Mouse (Mus musculus) E14TG2a.4 (cell line): ENCODE measurements at regions not wholly inside any gene's neighbourhood (a gene's known extent, or its start where the extent isn't known, plus 50 kb on each side); places are given as distances from the start of the nearest gene placed in this dataset.
"Not testable (repeated sequence)": the region's sequence is repeated elsewhere in the genome, so short reads cannot be mapped to it uniquely, and the experiment has no call there.

Source experiments
- CTCF ChIP-seq: conservative IDR thresholded peaks from 2 replicates; pipeline ENCODE4 v1.5.1; 2014; ENCODE audit warnings: low read length
- POU5F1 ChIP-seq: IDR thresholded peaks from 2 replicates; pipeline ENCODE4 v1.6.1; 2014; ENCODE audit warnings: low read length, borderline replicate concordance

DNA sequence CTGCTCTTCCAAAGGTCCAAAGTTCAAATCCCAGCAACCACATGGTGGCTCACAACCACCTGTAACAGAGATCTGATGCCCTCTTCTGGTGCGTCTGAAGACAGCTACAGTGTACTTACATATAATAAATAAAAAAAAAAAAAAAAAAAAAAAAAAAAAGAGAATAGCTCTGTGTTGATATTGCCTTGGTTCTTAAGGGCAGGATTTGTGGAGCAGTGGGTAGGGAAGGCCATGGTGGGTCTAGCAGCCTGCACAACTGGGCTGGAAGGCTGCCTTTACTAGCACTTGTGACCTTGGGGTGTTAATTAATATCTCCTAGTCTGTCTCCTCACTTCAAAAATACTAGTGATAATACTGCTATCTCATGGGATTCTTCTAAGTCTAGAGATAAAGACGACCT lies 147.7 kb downstream of the Phlda1 start:
- not testable (repeated sequence) for TF ChIP-seq CTCF, POU5F1
